Mouse (Mus musculus): ENCODE data around the gene Lrrc7. TPM values are rescaled to one million over a fixed set of nuclear protein-coding genes. Genes with fewer than 3 reads are reported as not detected.

The Lrrc7 gene
- total and polyA plus RNA-seq, 3 experiments: 0.07 TPM; not detected in 2

GRCm38 (mm10) chr3:158202776-158203175 lies 359.2 kb downstream of the Lrrc7 start:
- DNase-seq (ENCODE audit: extremely low read depth): no peak
- H3K4me1 ChIP-seq (ENCODE audit: control insufficient read depth in 1 of 2, insufficient read depth in 2 of 2): 0 out of 4 replicates have a peak, but pooled peaks cover 0 to 4% of the 10 kb centered on the region in 2 experiments
- no peak overlapping the region for H3K4me2 ChIP-seq (ENCODE audit: insufficient read depth, low read depth, poor library complexity, severe bottlenecking)
- H3K27me3 ChIP-seq (replicated peaks): no peaks in the 10 kb centered on the region
- dilution Hi-C loops (cut with MboI; ENCODE audit: extremely low pct_ligation_motif_present, extremely low pct_unique_long_range_greater_than_20kb, low sequenced_read_pairs) (no loop called here), in situ Hi-C loops (cut with MboI; ENCODE audit: low pct_ligation_motif_present, low pct_unique_long_range_greater_than_20kb, low sequenced_read_pairs) (no loop called here)
- H3K36me3 ChIP-seq (replicated peaks in 1 of 2; ENCODE audit: control insufficient read depth in 1 of 2, insufficient read depth in 1 of 2, low read length in 1 of 2): no peaks in the 10 kb centered on the region
- no peak overlapping the region for H3K27ac ChIP-seq (ENCODE audit: insufficient read depth, low read depth)
- no peaks in the 10 kb centered on the region for H3K9me3 ChIP-seq (replicated peaks; ENCODE audit: low read length)
- H3K4me3 ChIP-seq (replicated peaks in 1 of 3; ENCODE audit: low read depth in 2 of 3, low read length in 2 of 3, poor library complexity in 1 of 3): no peak overlapping the region
- no peaks in the 10 kb centered on the region for H3K79me2 ChIP-seq (replicated peaks; ENCODE audit: control insufficient read depth, extremely low read depth, insufficient read depth, poor library complexity, severe bottlenecking)
- no peak overlapping the region for H3K9ac ChIP-seq (ENCODE audit: insufficient read depth, low read depth)
- TF ChIP-seq MYC (IDR thresholded peaks at IDR 0.05; ENCODE audit: low read depth, low read length) (no peak), SMC3 (IDR thresholded peaks at IDR 0.05; ENCODE audit: low read depth, low read length) (no peak), NELFE (IDR thresholded peaks at IDR 0.05; ENCODE audit: low read depth, low read length) (no peak), IRF4 (IDR thresholded peaks at IDR 0.05; ENCODE audit: low read depth, low read length) (no peak), CTCF (conservative IDR thresholded peaks at IDR 0.05 in 1 of 2, IDR thresholded peaks at IDR 0.05 in 1 of 2; ENCODE audit: low read depth in 2 of 2, low read length in 2 of 2) (no peak), EP300 (IDR thresholded peaks at IDR 0.05; ENCODE audit: low read length) (no peak), TBP (conservative IDR thresholded peaks at IDR 0.05; ENCODE audit: low read depth, low read length) (no peak), SIN3A (IDR thresholded peaks at IDR 0.05; ENCODE audit: low read length) (no peak), E2F4 (IDR thresholded peaks at IDR 0.05; ENCODE audit: insufficient replicate concordance, low read depth, low read length) (no peak), PAX5 (IDR thresholded peaks at IDR 0.05; ENCODE audit: low read length) (no peak), ZC3H11A (IDR thresholded peaks at IDR 0.05; ENCODE audit: low read depth, low read length) (no peak), RAD21 (IDR thresholded peaks at IDR 0.05; ENCODE audit: low read depth, low read length) (no peak), ZNF384 (IDR thresholded peaks at IDR 0.05; ENCODE audit: low read depth, low read length) (no peak), USF1 (IDR thresholded peaks at IDR 0.05; ENCODE audit: low read depth, low read length) (no peak), TCF12 (IDR thresholded peaks at IDR 0.05; ENCODE audit: low read depth, low read length) (no peak), MAX (IDR thresholded peaks at IDR 0.05; ENCODE audit: low read length) (no peak)

GRCm38 (mm10) chr3:158195426-158195825 lies 366.6 kb downstream of the Lrrc7 start:
- DNase-seq (ENCODE audit: extremely low read depth): peak; percentile 49
- Histone ChIP-seq H3K36me3 (replicated peaks in 1 of 2; ENCODE audit: control insufficient read depth in 1 of 2, insufficient read depth in 1 of 2, low read length in 1 of 2) (no peaks in the 10 kb centered on the region), H3K4me1 (ENCODE audit: control insufficient read depth in 1 of 2, insufficient read depth in 2 of 2) (peaks cover 0 to 12% of the 10 kb centered on the region in 2 experiments; a peak in 2 of 4 replicates), H3K4me3 (replicated peaks in 1 of 3; ENCODE audit: low read depth in 2 of 3, low read length in 2 of 3, poor library complexity in 1 of 3) (no peak overlapping the region), H3K9me3 (replicated peaks; ENCODE audit: low read length) (no peaks in the 10 kb centered on the region), H3K27ac (ENCODE audit: insufficient read depth, low read depth) (no peak overlapping the region), H3K79me2 (replicated peaks; ENCODE audit: control insufficient read depth, extremely low read depth, insufficient read depth, poor library complexity, severe bottlenecking) (no peaks in the 10 kb centered on the region), H3K9ac (ENCODE audit: insufficient read depth, low read depth) (no peak overlapping the region), H3K27me3 (replicated peaks) (no peaks in the 10 kb centered on the region), H3K4me2 (ENCODE audit: insufficient read depth, low read depth, poor library complexity, severe bottlenecking) (no peak overlapping the region)
- dilution Hi-C loops (cut with MboI; ENCODE audit: extremely low pct_ligation_motif_present, extremely low pct_unique_long_range_greater_than_20kb, low sequenced_read_pairs): no loop called here
- TF ChIP-seq RAD21 (IDR thresholded peaks at IDR 0.05; ENCODE audit: low read depth, low read length) (no peak), MAX (IDR thresholded peaks at IDR 0.05; ENCODE audit: low read length) (peak; percentile 56; the same call in 1 of the 2 replicates), USF2 (conservative IDR thresholded peaks at IDR 0.05; ENCODE audit: low read depth, low read length) (0 out of 2 replicates have a peak, but pooled peaks have one; percentile 14), USF1 (IDR thresholded peaks at IDR 0.05; ENCODE audit: low read depth, low read length) (peak; percentile 22), TCF12 (IDR thresholded peaks at IDR 0.05; ENCODE audit: low read depth, low read length) (no peak), E2F4 (IDR thresholded peaks at IDR 0.05; ENCODE audit: insufficient replicate concordance, low read depth, low read length) (no peak), ZMIZ1 (IDR thresholded peaks at IDR 0.05; ENCODE audit: low read depth, low read length) (no peak)
- in situ Hi-C loops (cut with MboI; ENCODE audit: low pct_ligation_motif_present, low pct_unique_long_range_greater_than_20kb, low sequenced_read_pairs): no loop called here

Measured in CH12.LX (cell line).